Mouse (Mus musculus) forebrain, postnatal 0 days (tissue): Measurements from ENCODE around the gene Naa20. TPM values are rescaled to one million over a fixed set of nuclear protein-coding genes. Genes with fewer than 3 reads are reported as not detected.
"Not testable (repeated sequence)": the region's sequence is repeated elsewhere in the genome, so short reads cannot be mapped to it uniquely, and the experiment has no call there.

Experiments used
- ATAC-seq: fragments of 200-750 bp; cut with Nextera tagmentation; 2 replicates; pipeline ENCODE4 v1.8.0; 2017; ENCODE audit warnings: mild to moderate bottlenecking, moderate library complexity
- DNase-seq: peaks from one replicate; pipeline ENCODE4 v3.0.0-alpha.2; 2015
- H3K27ac ChIP-seq: fragments of 300-500 bp; sonication (generic); 2 replicates; pipeline ENCODE4 v1.5.1; 2014; ENCODE audit warnings: low read depth, mild to moderate bottlenecking, antibody characterized with exemption, low read length, moderate library complexity, mixed read lengths
- H3K27me3 ChIP-seq: fragments of 300-500 bp; sonication (generic); 2 replicates; pipeline ENCODE4 v1.6.1; 2014; ENCODE audit warnings: mild to moderate bottlenecking, low read length, mixed read lengths; ENCODE audit not compliant: insufficient read depth
- H3K36me3 ChIP-seq: fragments of 300-500 bp; sonication (generic); 2 replicates; pipeline ENCODE4 v1.6.1; 2014; ENCODE audit warnings: mild to moderate bottlenecking, moderate library complexity; ENCODE audit not compliant: insufficient read depth
- H3K4me1 ChIP-seq: fragments of 300-500 bp; sonication (generic); 2 replicates; pipeline ENCODE4 v1.6.1; 2014; ENCODE audit warnings: antibody characterized with exemption; ENCODE audit not compliant: insufficient read depth
- H3K4me2 ChIP-seq: fragments of 300-500 bp; sonication (generic); 2 replicates; pipeline ENCODE4 v1.6.1; 2014; ENCODE audit warnings: low read depth, mild to moderate bottlenecking, moderate library complexity
- H3K4me3 ChIP-seq: fragments of 300-500 bp; sonication (generic); 2 replicates; pipeline ENCODE4 v1.5.1; 2014; ENCODE audit warnings: low read depth, low read length, mixed read lengths
- H3K9ac ChIP-seq: fragments of 300-500 bp; sonication (generic); 2 replicates; pipeline ENCODE4 v1.6.1; 2014; ENCODE audit warnings: mild to moderate bottlenecking
- H3K9me3 ChIP-seq: fragments of 300-500 bp; sonication (generic); 2 replicates; pipeline ENCODE4 v1.6.1; 2016; ENCODE audit warnings: low read length
- CTCF ChIP-seq: sonication (generic); IDR thresholded peaks from 2 replicates; pipeline ENCODE4 v1.5.1; 2016; ENCODE audit warnings: antibody characterized with exemption, control low read depth, low read depth
- WGBS: fragments of 180-500 bp; shearing (Covaris S2); extraction: QIAGEN DNeasy Blood & Tissue Kit; methylation state at CpG from one replicate; pipeline ENCODE4 v1.1.7; 2014; 5-methylcytosine and 5-hydroxymethylcytosine counted together
- polyA plus RNA-seq: library from polyadenylated mRNA; unstranded; fragments of >200 nt; fragmentation: Nextera tagmentation; extraction: Ambion mirVana; gene quantifications from 2 replicates; pipeline ENCODE4 v1.2.1, GENCODE M21; 2015
- total RNA-seq: library from RNA; depleted of rRNA; stranded (reverse); fragments of >200 nt; gene quantifications from 2 replicates; pipeline ENCODE4 v1.2.3, GENCODE M21; 2014

Gene Naa20
- total and polyA plus RNA-seq, 2 experiments from 2014 or later: 124 to 152 TPM

DNA sequence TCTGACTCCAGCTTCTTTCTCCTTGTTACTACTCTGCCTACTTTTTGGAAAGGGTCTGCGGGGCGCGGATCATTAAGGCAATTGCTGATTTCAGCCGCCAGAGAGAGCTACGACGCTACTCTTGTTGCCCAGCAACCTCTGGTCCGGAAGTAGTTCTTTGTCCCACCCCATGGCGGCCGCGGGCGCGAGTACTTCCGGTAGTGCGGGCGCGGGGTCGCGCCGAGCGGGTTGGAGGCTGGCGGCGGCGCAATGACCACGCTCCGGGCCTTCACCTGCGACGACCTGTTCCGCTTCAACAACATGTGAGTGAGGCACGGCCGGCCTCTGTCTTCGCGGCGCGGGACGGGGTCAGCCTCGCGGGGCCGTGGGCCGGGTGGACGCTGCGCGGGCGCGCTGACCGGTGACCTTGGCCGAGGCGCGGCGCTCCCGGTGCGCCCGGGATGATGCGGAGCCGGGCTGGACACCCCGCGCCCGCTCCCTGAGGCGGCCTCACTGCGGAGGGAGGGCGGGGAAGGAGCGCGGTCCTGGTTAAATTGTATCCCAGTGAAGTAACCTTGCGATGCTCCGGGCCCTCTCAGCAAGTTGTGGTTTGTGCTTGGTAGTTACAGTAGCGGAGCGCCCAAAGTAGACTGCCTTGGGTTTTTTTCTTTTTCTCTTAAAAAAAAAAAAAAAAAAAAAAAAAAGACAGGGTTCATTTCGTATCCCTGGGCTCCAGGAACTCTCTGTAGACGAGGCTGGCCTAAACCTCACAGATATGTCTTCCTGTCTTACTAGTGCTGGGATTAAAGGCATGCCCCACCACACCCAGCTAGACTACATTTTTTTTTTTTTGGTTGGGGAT lies 1.4 kb downstream of the Naa20 start:
- Histone ChIP-seq H3K4me1 (peaks cover 8% of the 10 kb centered on the region; the same call in 1 of the 2 replicates), H3K9me3 (no peaks in the 10 kb centered on the region), H3K9ac (peak overlapping the region; percentile 91), H3K36me3 (peaks cover 4% of the 10 kb centered on the region; the same call in 1 of the 2 replicates), H3K27ac (peak overlapping the region; percentile 78), H3K27me3 (no peaks in the 10 kb centered on the region), H3K4me3 (peak overlapping the region; percentile 86), H3K4me2 (peak overlapping the region; percentile 56)
- ATAC-seq: peak; percentile 99
- TF ChIP-seq CTCF: peak; percentile 84
- WGBS: 2% methylated on average over 68 of the region's 68 CpGs
- peak; percentile 93 for DNase-seq

DNA sequence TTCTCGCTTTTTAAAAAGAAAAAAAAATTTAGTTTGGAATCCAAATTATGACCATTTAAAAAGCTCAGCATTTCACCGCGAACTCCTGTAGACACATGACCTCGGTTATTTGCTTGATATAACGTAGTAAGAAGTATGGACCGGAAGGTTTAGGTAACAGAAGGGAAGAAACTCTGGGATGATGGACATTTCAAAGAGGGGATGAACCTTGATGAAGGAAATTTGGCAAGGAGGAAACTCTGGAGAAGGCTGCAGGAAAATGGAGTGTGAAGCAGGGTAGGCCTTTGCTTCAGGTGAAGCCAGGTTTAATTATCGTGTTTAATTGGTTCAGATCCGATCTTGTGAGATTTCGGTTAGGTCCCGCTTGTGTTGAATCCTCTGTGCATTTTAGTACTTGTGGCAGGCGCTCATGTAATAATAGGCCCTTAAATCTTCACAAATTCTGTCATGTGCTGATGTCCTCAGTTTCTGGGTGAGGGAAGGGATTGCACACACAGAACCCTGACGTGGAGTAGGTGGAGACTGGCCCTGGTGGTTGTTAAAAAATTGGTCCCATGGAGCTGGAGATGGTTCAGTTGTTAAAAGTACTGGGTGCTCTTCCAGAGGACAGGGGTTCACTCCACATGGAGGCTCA lies 2.2 kb downstream of the Naa20 start:
- no peak overlapping the region for H3K27ac ChIP-seq
- H3K36me3 ChIP-seq: peaks cover 11% of the 10 kb centered on the region; the same call in 1 of the 2 replicates
- H3K4me3 ChIP-seq: peak overlapping the region; percentile 86
- no peak for ATAC-seq
- H3K9ac ChIP-seq: peak overlapping the region; percentile 91
- TF ChIP-seq CTCF: no peak
- DNase-seq: no peak
- peaks cover 8% of the 10 kb centered on the region; the same call in 1 of the 2 replicates for H3K4me1 ChIP-seq
- 28% methylated on average over 12 of the region's 12 CpGs for whole genome bisulfite sequencing
- peak overlapping the region; percentile 56 for H3K4me2 ChIP-seq
- H3K9me3 ChIP-seq: no peaks in the 10 kb centered on the region
- H3K27me3 ChIP-seq: no peaks in the 10 kb centered on the region

DNA sequence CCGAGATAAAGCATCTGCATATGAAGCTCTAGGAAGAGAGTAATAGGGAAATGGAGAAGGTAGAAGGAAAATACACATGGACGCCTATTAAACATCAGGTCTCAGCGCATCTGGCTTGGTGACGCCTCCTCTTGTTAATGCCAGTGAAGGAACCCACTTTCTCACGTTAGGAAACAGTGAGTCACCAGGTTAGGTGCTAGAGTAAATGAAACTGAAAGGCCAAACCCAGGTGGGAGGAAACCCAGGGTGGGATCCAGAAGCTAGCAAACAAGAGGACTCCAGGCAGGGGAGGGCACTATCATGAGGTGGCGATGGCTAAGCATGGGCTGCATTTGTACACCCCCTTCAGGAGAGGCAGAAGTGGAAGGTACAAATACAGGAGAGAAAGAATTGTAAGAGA lies 3.3 kb downstream of the Naa20 start:
- H3K4me3 ChIP-seq: no peak overlapping the region

DNA sequence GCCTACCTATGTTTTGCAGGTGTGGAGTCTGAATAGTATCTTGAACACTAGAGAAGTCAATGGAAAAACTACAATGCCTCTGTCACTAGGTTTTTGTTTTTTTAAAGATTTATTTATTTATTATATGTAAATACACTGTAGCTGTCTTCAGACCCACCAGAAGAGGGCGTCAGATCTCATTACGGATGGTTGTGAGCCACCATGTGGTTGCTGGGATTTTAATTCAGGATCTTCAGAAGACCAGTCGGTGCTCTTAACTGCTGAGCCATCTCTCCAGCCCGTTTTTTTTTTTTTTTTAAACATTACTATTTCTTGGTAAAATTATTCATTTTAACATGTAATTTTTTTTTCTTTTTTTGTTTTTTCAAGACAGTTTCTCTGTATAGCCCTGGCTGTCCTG lies 4.0 kb downstream of the Naa20 start:
- peaks cover 22% of the 10 kb centered on the region for H3K36me3 ChIP-seq
- H3K27ac ChIP-seq, H3K4me1 ChIP-seq, DNase-seq, H3K9me3 ChIP-seq, ATAC-seq, H3K9ac ChIP-seq, H3K27me3 ChIP-seq, H3K4me2 ChIP-seq, H3K4me3 ChIP-seq: not testable (repeated sequence)
- 41% methylated on average over 4 of the region's 4 CpGs for WGBS
- peak; percentile 35 for TF ChIP-seq CTCF

More for the DNA sequence above, 3.3 kb downstream of the Naa20 start:
- peaks cover 8% of the 10 kb centered on the region; the same call in 1 of the 2 replicates for H3K4me1 ChIP-seq
- no peak overlapping the region for H3K27ac ChIP-seq
- H3K9ac ChIP-seq: no peak overlapping the region
- no peak overlapping the region for H3K4me2 ChIP-seq
- H3K9me3 ChIP-seq: no peaks in the 10 kb centered on the region
- H3K36me3 ChIP-seq: peaks cover 16% of the 10 kb centered on the region
- DNase-seq (no peak), ATAC-seq (no peak)
- no peaks in the 10 kb centered on the region for H3K27me3 ChIP-seq
- TF ChIP-seq CTCF: no peak
- 79% methylated on average over 6 of the region's 6 CpGs for WGBS

- Histone ChIP-seq H3K4me1 (no peaks in the 10 kb centered on the region), H3K4me3 (no peak overlapping the region), H3K9me3 (no peaks in the 10 kb centered on the region), H3K27ac (no peak overlapping the region), H3K36me3 (peaks cover 65% of the 10 kb centered on the region), H3K4me2 (no peak overlapping the region), H3K9ac (no peak overlapping the region), H3K27me3 (no peaks in the 10 kb centered on the region)
- WGBS: 92% methylated on average over 8 of the region's 8 CpGs
- ATAC-seq (no peak), DNase-seq (no peak)
- TF ChIP-seq CTCF: peak; percentile 50
Measured at GRCm38 (mm10) chr2:145920941-145921650, 19.2 kb downstream of the Naa20 start.

- Histone ChIP-seq H3K4me1 (peaks cover 7% of the 10 kb centered on the region; the same call in 1 of the 2 replicates), H3K36me3 (peaks cover 28% of the 10 kb centered on the region), H3K27ac (no peak within 1 kb of the TSS), H3K9ac (peak within 1 kb of the TSS; percentile 57), H3K4me2 (peak within 1 kb of the TSS; percentile 78), H3K9me3 (no peaks in the 10 kb centered on the region), H3K27me3 (no peaks in the 10 kb centered on the region; the same call in 1 of the 2 replicates), H3K4me3 (peak within 1 kb of the TSS; percentile 83)
- 3% methylated on average over 61 of the region's 61 CpGs for WGBS
- no peak for TF ChIP-seq CTCF
- DNase-seq: peak; percentile 97
- peak; percentile 100 for ATAC-seq
Measured at GRCm38 (mm10) chr2:145934339-145935231, 32.7 kb downstream of the Naa20 start, which contains the start of the genes Cfap61 and Crnkl1. Gene Cfap61 (plus strand): TSS chr2:145934784. Gene Crnkl1 (minus strand): TSS chr2:145935014.
